Comparison of ENCODE assay signal across 1 mouse cellular context in genomic region chr16:11245767-11246166, GRCm38 (mm10).
TF ChIP-seq lines count a peak whose summit lies in the region.

No protein-coding gene starts in this region.

TF ChIP-seq in CH12.LX, 34 proteins besides CTCF, POLR2A, EP300 and RAD21 (continued from another document):
- TF ChIP-seq JUN (IDR thresholded peaks at IDR 0.05; ENCODE audit: insufficient read depth, low read depth, low read length) (no peak), MAFK (IDR thresholded peaks at IDR 0.05; ENCODE audit: insufficient replicate concordance, low read length) (no peak), RCOR1 (conservative IDR thresholded peaks at IDR 0.05; ENCODE audit: low read depth, low read length) (no peak), HCFC1 (IDR thresholded peaks at IDR 0.05; ENCODE audit: low read depth, low read length) (no peak), PAX5 (IDR thresholded peaks at IDR 0.05; ENCODE audit: low read length) (no peak), MEF2A (IDR thresholded peaks at IDR 0.05; ENCODE audit: borderline replicate concordance, low read depth, low read length) (no peak), IRF4 (IDR thresholded peaks at IDR 0.05; ENCODE audit: low read depth, low read length) (no peak), ZC3H11A (IDR thresholded peaks at IDR 0.05; ENCODE audit: low read depth, low read length) (no peak), MAZ (IDR thresholded peaks at IDR 0.05; ENCODE audit: low read depth, low read length) (no peak), MYC (IDR thresholded peaks at IDR 0.05; ENCODE audit: low read depth, low read length) (no peak), USF2 (conservative IDR thresholded peaks at IDR 0.05; ENCODE audit: low read depth, low read length) (no peak), CHD2 (IDR thresholded peaks at IDR 0.05; ENCODE audit: low read length) (no peak), KAT2A (IDR thresholded peaks at IDR 0.05; ENCODE audit: insufficient replicate concordance, low read length) (no peak), SMC3 (IDR thresholded peaks at IDR 0.05; ENCODE audit: low read depth, low read length) (no peak), GABPA (IDR thresholded peaks at IDR 0.05; ENCODE audit: insufficient replicate concordance, low read depth, low read length) (no peak), SIN3A (IDR thresholded peaks at IDR 0.05; ENCODE audit: low read length) (no peak), ELF1 (IDR thresholded peaks at IDR 0.05; ENCODE audit: low read depth, low read length) (no peak), POLR2AphosphoS2 (IDR thresholded peaks at IDR 0.05; ENCODE audit: low read depth, low read length) (no peak)
TF ChIP-seq in CH12.LX: peak in this region for 0.
